ENCODE assay signal across 11 mouse cellular contexts in genomic region chr11:97407456-97407855, GRCm38 (mm10). TPM values are rescaled to one million over a fixed set of nuclear protein-coding genes. Genes with fewer than 3 reads are reported as not detected.
DNase-seq lines count a peak whose midpoint lies in the region; ATAC-seq lines count a peak whose summit lies in the region.
"Had no signal": no experiment of that assay in that cellular context is flagged by ENCODE, and none has a peak within 500 bp of the region (broad histone marks: within the 10 kb centered on the region; RNA-seq: fewer than 3 reads in every experiment).

No protein-coding gene starts in this region.

- DNase-seq in heart, adult 11 months: peak; percentile 91
- DNase-seq in heart, adult 8-10 months (ENCODE audit: low spot score): no peak
- peak; percentile 4 for DNase-seq in heart, postnatal 4 days
- DNase-seq in neural tube, embryonic 10.5 days (ENCODE audit: extremely low spot score, low spot score): no peak
- DNase-seq in embryo, embryonic 9.5 days (ENCODE audit: extremely low spot score): no peak
- DNase-seq: embryo, embryonic 11 days had no signal

- H3K4me3 ChIP-seq in heart, embryonic 11.5 days (ENCODE audit: low read depth, low read length): no peak overlapping the region
- H3K4me3 ChIP-seq in neural tube, embryonic 12.5 days: no peak overlapping the region
- H3K4me3 ChIP-seq: hindbrain, embryonic 15.5 days had no signal

- H3K27me3 ChIP-seq in heart, embryonic 11.5 days (ENCODE audit: control insufficient read depth, insufficient read depth, low read length): no peaks in the 10 kb centered on the region
- peaks cover 24% of the 10 kb centered on the region for H3K27me3 ChIP-seq in neural tube, embryonic 12.5 days (replicated peaks)
- H3K27me3 ChIP-seq: hindbrain, embryonic 15.5 days had no signal

- ATAC-seq in heart, embryonic 11.5 days (replicated peaks; ENCODE audit: insufficient number of reproducible peaks, low FRiP score, low TSS enrichment): no peak
- ATAC-seq in neural tube, embryonic 12.5 days (ENCODE audit: low FRiP score, low read depth): no peak
- ATAC-seq: lung, postnatal 0 days had no signal

- no peak overlapping the region for H3K4me2 ChIP-seq in heart, embryonic 11.5 days
- H3K4me2 ChIP-seq in neural tube, embryonic 12.5 days (replicated peaks): peak overlapping the region; percentile 7; the same call in 1 of the 2 replicates

- no peak overlapping the region for H3K9ac ChIP-seq in heart, embryonic 11.5 days (ENCODE audit: low read depth, low read length)
- no peak overlapping the region for H3K9ac ChIP-seq in neural tube, embryonic 12.5 days
- H3K9ac ChIP-seq: hindbrain, embryonic 15.5 days had no signal

- H3K36me3 ChIP-seq in heart, embryonic 11.5 days (ENCODE audit: control insufficient read depth, insufficient read depth, low read length): no peaks in the 10 kb centered on the region
- H3K36me3 ChIP-seq in neural tube, embryonic 12.5 days: no peaks in the 10 kb centered on the region
- H3K36me3 ChIP-seq: hindbrain, embryonic 15.5 days had no signal

- H3K27ac ChIP-seq in heart, embryonic 11.5 days (ENCODE audit: low read depth, low read length): no peak overlapping the region
- no peak overlapping the region for H3K27ac ChIP-seq in neural tube, embryonic 12.5 days
- H3K27ac ChIP-seq: hindbrain, embryonic 15.5 days had no signal

- H3K9me3 ChIP-seq in heart, embryonic 11.5 days (replicated peaks; ENCODE audit: control insufficient read depth, low read length): no peaks in the 10 kb centered on the region
- H3K9me3 ChIP-seq in neural tube, embryonic 12.5 days: no peaks in the 10 kb centered on the region
- H3K9me3 ChIP-seq: hindbrain, embryonic 15.5 days had no signal

- WGBS in heart, embryonic 11.5 days (ENCODE audit: insufficient replicate concordance): 61% methylated on average over 3 of the region's 3 CpGs
- WGBS in neural tube, embryonic 12.5 days: 77% methylated on average over 3 of the region's 3 CpGs

- peaks cover 47% of the 10 kb centered on the region for H3K4me1 ChIP-seq in heart, embryonic 11.5 days (ENCODE audit: control insufficient read depth, insufficient read depth, low read length)
- peaks cover 45% of the 10 kb centered on the region for H3K4me1 ChIP-seq in neural tube, embryonic 12.5 days

RNA-seq across cellular contexts. Expression of gene Arhgap23, which starts 7.9 kb away (rescaled TPM):
- total RNA-seq in heart, adult 8-10 months (2022): 10 to 100 TPM; 13.3 to 14.9 (median 14.0) TPM
- total RNA-seq in heart, postnatal 4 days (2021): 10 to 100 TPM; 51.0 to 52.3 TPM
- polyA plus RNA-seq in heart, embryonic 11.5 days (2014; fragmentation: Nextera tagmentation; extraction: Ambion mirVana): 6.7 and 8.3 TPM in 2 replicates
- 8.3 and 9.3 TPM in 2 replicates for polyA plus RNA-seq in neural tube, embryonic 12.5 days (2016; fragmentation: Nextera tagmentation; extraction: Ambion mirVana)

RNA-seq across cellular contexts. Expression of gene Socs7, which starts 45.1 kb away (rescaled TPM):
- total RNA-seq in heart, adult 8-10 months (2022): 10 to 100 TPM; 19.2 to 23.4 (median 20.0) TPM
- 10 to 100 TPM; 24.2 to 28.9 TPM for total RNA-seq in heart, postnatal 4 days (2021)
- 2.2 and 2.9 TPM in 2 replicates for polyA plus RNA-seq in heart, embryonic 11.5 days (2014; fragmentation: Nextera tagmentation; extraction: Ambion mirVana)
- polyA plus RNA-seq in neural tube, embryonic 12.5 days (2016; fragmentation: Nextera tagmentation; extraction: Ambion mirVana): 7.9 and 9.0 TPM in 2 replicates

RNA-seq across cellular contexts. Expression of gene Gpr179, which starts 55.6 kb away (rescaled TPM):
- under 1 TPM in 3 of 4 experiments, not detected in 1; 0.06 to 0.12 (median 0.06) TPM for total RNA-seq in heart, adult 8-10 months (2022)
- under 1 TPM; 0.05 to 0.17 TPM for total RNA-seq in heart, postnatal 4 days (2021)
- polyA plus RNA-seq in heart, embryonic 11.5 days (2014; fragmentation: Nextera tagmentation; extraction: Ambion mirVana): 0.01 TPM in 1 of 2 replicates, not detected in the other
- 0.19 and 0.50 TPM in 2 replicates for polyA plus RNA-seq in neural tube, embryonic 12.5 days (2016; fragmentation: Nextera tagmentation; extraction: Ambion mirVana)
- polyA plus RNA-seq: liver, embryonic 16.5 days had no signal

Comparison
In these comparisons a context has a peak if more than half of its experiments do, and no peak if none do; other contexts are left out.
1. DNase-seq: peak in heart, adult 11 months (single experiment) and heart, postnatal 4 days (single experiment); none in heart, adult 8-10 months (single experiment), neural tube, embryonic 10.5 days (single experiment) and embryo, embryonic 9.5 days (single experiment).